Mouse (Mus musculus): ENCODE results near the gene Slc38a2. TPM values are rescaled to one million over a fixed set of nuclear protein-coding genes. Genes with fewer than 3 reads are reported as not detected.

Slc38a2 gene
- polyA plus RNA-seq (2012): 35.8 and 42.4 TPM in 2 replicates

DNA sequence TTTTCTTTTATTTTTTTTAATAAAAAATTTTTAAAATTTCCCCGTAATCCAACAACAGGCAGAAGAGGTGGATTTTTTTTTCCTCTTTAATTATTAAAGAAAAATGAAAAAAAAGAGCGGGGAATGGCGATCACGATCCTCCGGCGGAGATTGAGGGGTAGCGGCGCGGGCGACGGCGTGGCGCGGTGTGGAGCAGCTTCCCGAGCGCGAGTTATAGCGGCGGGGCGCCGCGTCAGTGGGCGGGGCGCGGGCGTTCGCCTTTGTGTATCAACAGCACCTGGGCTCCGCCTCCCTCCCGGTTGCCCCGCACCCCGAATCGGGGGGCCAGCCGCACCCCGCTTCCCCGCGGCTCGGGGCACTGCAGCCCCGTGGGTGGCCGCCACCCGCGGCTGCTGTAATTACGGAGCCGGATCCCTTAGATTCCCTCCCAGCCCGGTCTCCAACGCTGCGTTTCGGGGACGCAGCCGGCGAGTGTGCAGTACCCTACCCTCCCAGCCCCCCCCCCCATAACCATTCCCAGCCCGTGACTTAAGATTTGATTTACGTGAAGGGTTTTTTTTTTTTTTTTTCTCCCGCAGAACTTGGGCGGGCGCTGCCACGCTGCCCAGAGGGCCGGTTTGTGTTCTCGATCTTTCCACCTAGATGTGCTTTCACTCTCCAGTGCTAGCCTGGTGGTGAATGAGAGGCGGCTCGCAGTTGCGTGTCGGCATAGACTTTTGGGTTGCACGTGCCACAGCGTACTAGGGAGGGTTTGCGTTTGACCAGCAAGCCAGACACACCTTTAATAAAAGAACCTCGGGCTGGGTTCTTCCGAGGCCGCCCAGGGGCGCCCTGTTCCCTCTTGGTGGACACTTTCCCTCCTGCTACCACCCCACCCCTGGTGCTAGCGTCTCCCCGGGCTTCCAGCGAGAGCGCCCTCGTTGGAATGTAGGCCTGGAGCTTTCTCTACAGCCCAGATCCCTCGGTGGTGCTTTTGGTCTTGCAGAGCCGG is at the start of gene Slc38a2:
Slc38a2 (minus strand) TSS at position 210 of the 991 bp plus-strand sequence.

DNA sequence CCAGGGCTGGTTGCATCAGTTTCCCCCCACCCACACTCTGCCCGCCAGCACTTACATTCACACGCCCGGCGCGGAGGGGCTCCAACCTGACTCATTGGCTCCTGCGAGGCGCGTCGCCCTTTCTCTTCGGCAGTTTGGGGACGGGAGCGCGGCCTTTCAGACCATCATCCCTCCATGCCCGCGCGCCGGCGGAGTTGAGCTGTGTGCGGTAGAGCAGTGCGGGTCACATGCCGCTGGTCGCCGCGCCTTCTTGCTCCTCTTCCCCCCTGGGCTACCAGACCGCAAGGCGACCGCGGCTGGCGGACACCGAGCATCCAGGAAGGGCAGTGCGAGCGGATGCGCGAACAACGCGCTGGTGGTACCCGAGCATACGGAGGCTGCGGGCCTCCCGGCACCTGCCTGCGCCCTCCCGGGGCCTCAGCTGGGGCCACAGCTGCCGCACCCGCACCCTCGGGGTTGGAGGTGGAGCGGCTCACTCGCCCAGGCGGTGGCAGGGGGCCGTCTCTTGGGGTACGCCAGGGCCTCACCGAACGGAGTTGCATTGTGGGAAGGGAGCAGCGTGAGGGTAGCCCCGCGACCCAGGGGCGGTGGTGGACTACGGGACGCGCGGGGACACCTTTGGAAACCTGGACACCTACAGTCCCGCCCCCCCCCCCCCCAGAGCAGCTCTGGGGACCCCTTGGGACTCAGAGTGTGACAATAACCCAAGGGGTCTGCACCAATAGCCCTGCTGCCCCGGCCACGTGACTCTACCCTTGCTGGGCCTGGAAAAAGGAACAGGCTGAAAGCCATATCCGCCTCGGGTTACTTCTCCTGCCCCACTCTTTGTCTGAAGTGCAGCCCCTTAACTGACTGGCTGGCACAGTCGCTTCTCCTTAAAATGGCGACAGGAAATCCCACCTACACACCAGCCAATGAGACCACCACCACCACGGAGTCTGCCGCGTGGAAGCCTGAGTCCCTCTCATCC is 56.8 kb downstream of the Slc38a2 start, which contains the start of gene Slc38a1:
Slc38a1 (minus strand) TSS at position 478 of the 970 bp plus-strand sequence.

Other genes with a start within 250 kb of the Slc38a2 start
- 30.9 and 35.1 TPM in 2 replicates for gene Scaf11, start 238.9 kb downstream of the Slc38a2 start, polyA plus RNA-seq (2012)
- gene Slc38a1, start 56.8 kb downstream of the Slc38a2 start, polyA plus RNA-seq (2012): 40.7 and 43.9 TPM in 2 replicates

All from megakaryocyte-erythroid progenitor cell, adult 5 weeks (primary cell).